Mouse (Mus musculus): ENCODE results near the gene Hist1h2ab.
"Not testable (repeated sequence)": the region's sequence is repeated elsewhere in the genome, so short reads cannot be mapped to it uniquely, and the experiment has no call there.

The Hist1h2ab gene

DNA sequence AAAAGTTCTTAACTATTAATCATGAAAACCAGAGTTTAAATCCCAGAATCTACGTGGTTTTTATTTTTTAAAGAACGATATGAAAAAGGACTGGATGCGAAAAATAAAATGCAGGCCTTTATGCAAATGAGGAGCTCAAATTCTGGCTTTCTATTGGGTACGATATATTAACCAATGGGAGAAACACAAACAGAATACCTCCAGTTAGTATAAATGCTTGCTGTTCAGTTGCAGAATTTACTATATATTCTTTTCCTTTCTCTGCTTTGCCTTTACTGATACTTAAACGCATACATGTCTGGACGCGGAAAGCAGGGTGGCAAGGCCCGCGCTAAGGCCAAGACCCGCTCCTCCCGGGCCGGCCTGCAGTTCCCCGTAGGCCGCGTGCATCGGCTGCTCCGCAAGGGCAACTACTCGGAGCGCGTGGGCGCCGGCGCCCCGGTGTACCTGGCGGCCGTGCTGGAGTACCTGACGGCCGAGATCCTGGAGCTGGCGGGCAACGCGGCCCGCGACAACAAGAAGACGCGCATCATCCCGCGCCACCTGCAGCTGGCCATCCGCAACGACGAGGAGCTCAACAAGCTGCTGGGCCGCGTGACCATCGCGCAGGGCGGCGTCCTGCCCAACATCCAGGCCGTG lies at the start of gene Hist1h2ab:
Gene Hist1h2ab (plus strand): TSS at position 288 of the 639 bp plus-strand sequence.
- DNase-seq: peak; percentile 63

GRCm38 (mm10) chr13:23702220-23702619 lies 48.7 kb upstream of the Hist1h2ab start:
- DNase-seq: no peak

GRCm38 (mm10) chr13:23702801-23703200 lies 48.1 kb upstream of the Hist1h2ab start:
- not testable (repeated sequence) for DNase-seq

DNA sequence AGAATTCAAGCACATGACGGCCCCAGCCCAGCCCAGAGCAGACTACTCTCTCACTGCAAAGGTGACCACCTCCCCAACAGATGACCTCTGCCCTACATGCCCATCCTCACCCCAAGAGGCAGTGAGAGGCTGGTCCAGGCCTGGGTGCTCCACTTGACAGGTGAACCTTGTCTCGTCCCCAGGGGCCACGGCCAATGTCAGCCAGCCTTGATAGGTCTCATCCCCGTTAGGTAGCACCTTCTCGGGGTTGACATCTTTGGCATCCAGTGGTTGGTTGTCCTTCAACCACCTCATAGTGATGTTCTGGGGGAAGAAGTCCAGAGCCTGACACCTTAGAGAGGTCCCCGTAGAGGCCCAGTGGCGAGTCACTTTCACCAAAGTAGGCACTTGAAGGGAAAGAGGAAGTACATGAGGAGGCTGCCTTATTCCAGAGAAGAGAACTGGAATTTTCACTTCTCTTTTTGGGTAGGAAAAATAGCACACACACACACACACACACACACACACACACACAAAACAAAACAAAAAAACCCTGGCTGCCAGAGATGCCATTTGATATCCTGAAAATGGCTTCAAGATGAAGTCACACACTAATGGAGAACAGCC lies 45.1 kb upstream of the Hist1h2ab start:
- DNase-seq: no peak

DNA sequence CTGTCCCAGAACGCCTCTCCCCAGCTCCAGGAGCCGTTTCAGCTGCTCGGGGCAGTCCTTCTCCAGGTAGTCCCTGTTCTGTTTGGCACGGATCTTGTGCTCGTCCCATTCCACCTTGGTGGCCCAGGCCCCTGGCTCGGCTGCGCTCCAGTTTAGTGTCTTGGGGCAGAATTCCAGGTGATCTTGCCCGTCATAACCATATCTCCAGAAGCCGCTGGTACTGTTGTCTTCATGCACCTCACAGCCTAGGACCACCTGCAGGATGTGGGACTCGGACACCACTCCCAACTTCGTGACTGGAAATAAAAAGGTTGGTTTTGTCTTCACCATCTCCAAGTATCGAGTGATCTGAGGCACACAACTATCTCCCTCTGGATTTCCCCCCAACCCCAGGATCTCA lies 44.2 kb upstream of the Hist1h2ab start:
- no peak for DNase-seq

- no peak for DNase-seq
Measured at GRCm38 (mm10) chr13:23708041-23708440, 42.9 kb upstream of the Hist1h2ab start.

GRCm38 (mm10) chr13:23708654-23709053 lies 42.3 kb upstream of the Hist1h2ab start:
- no peak for DNase-seq

DNA sequence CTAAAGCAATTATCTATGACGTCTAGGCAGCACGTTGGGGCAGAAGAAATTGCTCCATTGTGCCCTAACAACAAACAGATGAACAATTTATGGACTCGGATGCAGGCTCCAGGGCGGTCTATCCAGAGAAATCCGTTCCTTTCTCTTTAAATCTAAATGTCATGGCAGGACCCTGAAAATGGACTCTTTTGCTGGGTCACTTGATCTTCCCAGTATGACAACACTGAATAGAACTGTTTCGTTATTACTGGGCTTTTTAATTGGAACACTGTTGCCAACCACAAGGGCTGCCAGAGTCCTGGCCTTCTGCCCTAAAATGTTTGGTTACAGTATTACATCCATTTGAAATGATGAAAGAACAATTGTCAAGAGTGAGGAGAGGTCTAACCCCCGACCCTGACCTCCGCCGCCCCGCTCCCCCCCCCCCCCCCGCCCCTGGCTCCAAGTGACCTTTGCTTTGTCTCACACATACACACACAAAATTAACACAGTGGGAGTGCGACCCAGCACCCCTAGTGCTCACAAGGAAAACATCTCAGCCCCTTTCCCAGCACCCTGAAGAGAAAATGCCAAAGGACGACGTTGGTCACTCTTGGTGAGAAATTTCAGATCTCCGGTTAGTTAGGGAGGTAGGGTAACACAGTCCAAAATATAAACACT lies 41.1 kb upstream of the Hist1h2ab start:
- DNase-seq: no peak

GRCm38 (mm10) chr13:23710374-23711089 lies 40.4 kb upstream of the Hist1h2ab start, which contains the start of gene Hfe:
Gene Hfe (minus strand): TSS chr13:23710854.
- peak; percentile 32 for DNase-seq

GRCm38 (mm10) chr13:23716261-23717042 lies 34.5 kb upstream of the Hist1h2ab start:
- DNase-seq: no peak

DNA sequence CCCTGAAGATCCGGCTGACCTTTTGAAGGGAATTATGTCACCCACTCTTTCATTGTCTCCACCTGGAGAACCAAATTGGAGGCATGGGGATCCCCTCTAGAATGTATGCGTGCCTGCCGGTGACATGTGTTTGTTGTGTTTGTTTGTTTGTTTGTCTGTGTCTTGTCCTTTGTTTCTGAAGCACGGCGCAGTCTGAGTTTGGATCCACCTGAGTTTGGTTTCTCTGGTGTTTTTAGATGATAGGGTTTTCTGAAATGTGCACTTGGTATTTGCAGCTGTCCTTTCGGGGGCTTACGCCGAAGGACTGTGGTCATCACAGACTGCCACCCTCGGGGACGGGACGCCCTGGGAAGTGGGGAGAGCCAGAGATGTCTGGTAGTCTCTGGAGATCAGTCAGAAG lies 33.8 kb upstream of the Hist1h2ab start:
- no peak for DNase-seq

GRCm38 (mm10) chr13:23717593-23718245 lies 33.2 kb upstream of the Hist1h2ab start:
- DNase-seq: not testable (repeated sequence)

DNA sequence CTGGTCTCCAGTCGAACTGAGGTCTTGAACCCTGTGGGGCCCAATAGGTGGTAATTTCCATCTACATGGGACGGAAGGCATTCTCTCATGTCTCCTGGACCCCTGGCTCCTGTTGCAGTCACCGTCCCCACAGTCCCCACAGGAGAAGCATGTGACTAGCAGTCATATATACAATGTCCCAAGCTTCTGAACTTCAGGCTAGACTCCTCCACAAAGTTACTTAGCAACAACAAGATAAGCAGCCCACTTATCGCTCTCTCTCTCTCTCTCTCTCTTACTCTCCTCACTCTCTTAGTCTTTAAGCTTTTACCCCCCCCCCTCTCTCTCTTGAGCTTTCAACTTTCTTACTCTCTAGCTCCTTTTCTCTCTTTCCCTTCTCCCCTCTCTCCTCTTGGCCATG lies 26.7 kb upstream of the Hist1h2ab start:
- no peak for DNase-seq

- no peak for DNase-seq
Measured at GRCm38 (mm10) chr13:23725213-23725612, 25.7 kb upstream of the Hist1h2ab start.

GRCm38 (mm10) chr13:23728472-23729191 lies 22.3 kb upstream of the Hist1h2ab start:
- no peak for DNase-seq

DNA sequence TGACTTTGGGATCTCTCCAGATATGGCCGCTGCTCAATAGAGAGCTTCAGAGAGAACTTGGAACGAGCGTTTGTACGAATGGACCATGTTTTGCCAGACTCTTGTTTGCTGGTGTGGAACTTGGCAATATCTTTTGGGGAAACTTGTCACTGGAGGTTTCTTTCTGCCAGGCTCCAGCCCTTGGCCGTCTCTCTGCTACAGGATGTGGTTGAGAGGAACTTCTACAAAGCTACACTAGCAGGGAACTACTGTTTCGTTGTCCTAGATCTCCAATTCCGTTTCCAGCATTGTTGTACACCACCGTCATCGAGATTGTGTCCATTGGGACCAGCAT lies 21.8 kb upstream of the Hist1h2ab start:
- DNase-seq: no peak

DNA sequence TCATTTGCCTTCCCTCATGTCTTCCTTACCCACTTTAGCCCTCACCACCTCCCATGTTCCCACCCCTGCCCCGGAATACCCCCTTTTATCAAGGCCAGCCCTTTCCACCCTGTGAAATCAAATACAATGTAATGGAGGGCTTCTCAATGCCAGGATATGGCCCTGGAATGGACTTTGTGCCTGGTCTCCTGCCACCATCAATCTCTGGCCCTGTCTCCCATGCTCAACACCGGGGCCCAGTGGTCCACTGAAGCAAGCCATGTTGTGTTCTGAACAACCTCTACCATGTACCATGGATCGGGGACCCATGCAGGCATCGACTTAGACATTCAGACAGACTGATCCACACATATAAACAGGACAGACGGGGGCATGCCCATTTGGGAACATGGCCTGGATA lies 21.2 kb upstream of the Hist1h2ab start:
- DNase-seq: no peak

GRCm38 (mm10) chr13:23730479-23730878 lies 20.4 kb upstream of the Hist1h2ab start:
- DNase-seq: no peak

DNA sequence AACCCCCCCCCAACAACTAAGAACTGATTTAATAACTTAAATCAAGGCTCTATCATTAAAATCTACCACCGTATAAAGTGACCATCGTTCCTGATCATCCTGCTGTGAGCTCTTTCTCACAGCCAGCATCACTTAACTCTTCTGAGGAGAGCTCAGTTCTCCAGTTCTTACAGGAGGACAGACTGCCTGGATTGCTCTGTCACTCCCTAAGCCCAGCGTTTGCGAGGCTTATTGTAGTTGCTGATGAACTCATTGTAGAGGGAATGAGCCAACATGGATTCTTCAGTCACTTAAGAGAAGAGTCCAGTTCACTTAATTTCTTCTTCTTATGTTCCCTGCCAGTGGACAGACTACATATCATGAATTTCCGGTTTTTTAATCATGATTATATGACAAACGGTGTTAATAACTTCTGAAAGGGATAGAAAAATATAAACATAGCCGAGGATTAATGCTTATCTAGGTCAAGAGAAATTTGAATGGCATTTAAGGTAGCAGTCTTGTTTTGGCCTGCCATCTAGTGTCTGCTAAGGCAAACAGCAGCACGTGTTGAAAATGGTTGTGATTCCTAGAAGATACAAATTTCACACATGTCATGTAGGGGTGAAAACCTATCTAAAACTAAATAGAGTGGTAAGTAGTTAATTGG lies 18.6 kb upstream of the Hist1h2ab start:
- DNase-seq: no peak

DNA sequence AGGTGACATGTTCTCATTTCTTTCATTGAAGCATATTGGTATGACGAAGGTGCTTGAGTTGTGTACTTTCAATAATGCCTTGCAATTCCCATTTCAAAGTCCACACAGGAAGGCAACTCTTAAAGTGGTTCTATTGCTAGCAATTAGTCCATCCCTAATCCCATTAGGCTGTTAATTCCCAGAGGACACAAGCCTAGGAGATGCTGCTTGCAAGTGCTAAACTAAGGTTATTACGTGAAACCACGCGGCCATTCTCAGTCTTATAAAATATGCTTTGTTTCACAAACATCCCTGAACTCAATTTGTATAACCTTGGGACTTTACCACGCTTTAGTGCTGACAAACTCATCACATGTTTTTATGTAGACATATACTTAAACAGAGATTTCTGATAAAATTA lies 13.8 kb upstream of the Hist1h2ab start:
- DNase-seq: no peak

- no peak for DNase-seq
Measured at GRCm38 (mm10) chr13:23738041-23738440, 12.9 kb upstream of the Hist1h2ab start.
